Mouse (Mus musculus) heart, embryonic 14.5 days (tissue): ENCODE measurements around the gene Prr12. TPM values are rescaled to one million over a fixed set of nuclear protein-coding genes. Genes with fewer than 3 reads are reported as not detected.
"Not testable (repeated sequence)": the region's sequence is repeated elsewhere in the genome, so short reads cannot be mapped to it uniquely, and the experiment has no call there.

Source experiments
- ATAC-seq: fragments of 200-750 bp; cut with Nextera tagmentation; 2 replicates; pipeline ENCODE4 v1.8.0; 2017; ENCODE audit warnings: low read depth, moderate TSS enrichment; ENCODE audit not compliant: insufficient number of reproducible peaks, insufficient read depth, low FRiP score
- H3K27ac ChIP-seq, 2 experiments: fragments of 200-500 bp in 1 of 2; fragments of 300-500 bp in 1 of 2; sonication (generic) in 1 of 2; replicated peaks in 1 of 2; 2 replicates each; pipeline ENCODE4 v1.5.1; 2012 to 2014; ENCODE audit warnings: low read depth in 2 of 2, low read length in 2 of 2, control low read depth in 1 of 2, mild to moderate bottlenecking in 1 of 2, mixed read lengths in 1 of 2; ENCODE audit not compliant: control insufficient read depth in 1 of 2, insufficient read depth in 1 of 2
- H3K27me3 ChIP-seq: fragments of 300-500 bp; sonication (generic); 2 replicates; pipeline ENCODE4 v1.6.1; 2014; ENCODE audit warnings: mild to moderate bottlenecking, low read length, control low read depth; ENCODE audit not compliant: control insufficient read depth, insufficient read depth
- H3K36me3 ChIP-seq: fragments of 300-500 bp; sonication (generic); 2 replicates; pipeline ENCODE4 v1.6.1; 2014; ENCODE audit warnings: mild to moderate bottlenecking, control low read depth, low read length, mixed read lengths; ENCODE audit not compliant: control insufficient read depth, insufficient read depth
- H3K4me1 ChIP-seq, 2 experiments: fragments of 200-500 bp in 1 of 2; fragments of 300-500 bp in 1 of 2; sonication (generic) in 1 of 2; 2 replicates each; pipeline ENCODE4 v1.6.1; 2012 to 2014; ENCODE audit warnings: low read length in 2 of 2, control low read depth in 1 of 2, mixed read lengths in 1 of 2; ENCODE audit not compliant: control insufficient read depth in 2 of 2, insufficient read depth in 2 of 2
- H3K4me2 ChIP-seq: fragments of 300-500 bp; sonication (generic); 2 replicates; pipeline ENCODE4 v1.6.1; 2014; ENCODE audit warnings: mild to moderate bottlenecking, low read length
- H3K4me3 ChIP-seq, 2 experiments: fragments of 200-500 bp in 1 of 2; fragments of 300-500 bp in 1 of 2; sonication (generic) in 1 of 2; 2 replicates each; pipeline ENCODE4 v1.5.1; 2012 to 2014; ENCODE audit warnings: low read length in 2 of 2, mild to moderate bottlenecking in 2 of 2, control low read depth in 1 of 2, low read depth in 1 of 2, moderate library complexity in 1 of 2; ENCODE audit not compliant: control insufficient read depth in 1 of 2, insufficient read depth in 1 of 2
- H3K9ac ChIP-seq: fragments of 300-500 bp; sonication (generic); 2 replicates; pipeline ENCODE4 v1.6.1; 2014; ENCODE audit warnings: mild to moderate bottlenecking, low read length
- H3K9me3 ChIP-seq: fragments of 300-500 bp; sonication (generic); 2 replicates; pipeline ENCODE4 v1.6.1; 2016; ENCODE audit warnings: low read length, control low read depth; ENCODE audit not compliant: control insufficient read depth
- WGBS: fragments of 180-500 bp; shearing (Covaris S2); extraction: QIAGEN DNeasy Blood & Tissue Kit; methylation state at CpG from one replicate; pipeline ENCODE4 v1.1.7; 2014; 5-methylcytosine and 5-hydroxymethylcytosine counted together
- polyA plus RNA-seq: library from polyadenylated mRNA; unstranded; fragments of >200 nt; fragmentation: Nextera tagmentation; extraction: Ambion mirVana; gene quantifications from 2 replicates; pipeline ENCODE4 v1.2.1, GENCODE M21; 2014

Prr12 gene
- 6.7 and 8.7 TPM in 2 replicates for polyA plus RNA-seq

- peak within 1 kb of the TSS; percentile 97 for H3K4me2 ChIP-seq
- 0% methylated on average over 8 of the region's 18 CpGs for WGBS
- no peaks in the 10 kb centered on the region for H3K27me3 ChIP-seq
- peak within 1 kb of the TSS; percentile 92 for H3K9ac ChIP-seq
- ATAC-seq: no peak; the same call in 1 of the 2 replicates
- peak within 1 kb of the TSS; percentile 75 to 99 for H3K4me3 ChIP-seq
- peaks cover 7 to 14% of the 10 kb centered on the region in 2 experiments; a peak in 3 of 4 replicates for H3K4me1 ChIP-seq
- peaks cover 30% of the 10 kb centered on the region for H3K36me3 ChIP-seq
- H3K27ac ChIP-seq: peak within 1 kb of the TSS; percentile 97
- H3K9me3 ChIP-seq: no peaks in the 10 kb centered on the region
These were observed at the start of gene Prr12 for GRCm38 (mm10) chr7:45052862-45053116. Gene Prr12, minus strand, starts transcription at chr7:45052881.

GRCm38 (mm10) chr7:45102441-45102840 lies 49.8 kb upstream of the Prr12 start:
- Histone ChIP-seq H3K9ac (peak overlapping the region; percentile 72; the same call in 1 of the 2 replicates), H3K4me3 (no peak overlapping the region)

GRCm38 (mm10) chr7:45100046-45100445 lies 47.4 kb upstream of the Prr12 start:
- WGBS: 91% methylated on average over 6 of the region's 6 CpGs
- no peak for ATAC-seq

More at GRCm38 (mm10) chr7:45102441-45102840, 49.8 kb upstream of the Prr12 start:
- ATAC-seq: no peak
- H3K4me2 ChIP-seq: peak overlapping the region; percentile 61
- H3K27me3 ChIP-seq: no peaks in the 10 kb centered on the region
- peaks cover 8 to 12% of the 10 kb centered on the region in 2 experiments for H3K4me1 ChIP-seq
- no peaks in the 10 kb centered on the region for H3K9me3 ChIP-seq
- no peak overlapping the region for H3K27ac ChIP-seq
- H3K36me3 ChIP-seq: no peaks in the 10 kb centered on the region
- WGBS: 83% methylated on average over 11 of the region's 11 CpGs

GRCm38 (mm10) chr7:45098541-45099240 lies 46.0 kb upstream of the Prr12 start:
- no peak overlapping the region for H3K4me2 ChIP-seq
- no peak overlapping the region for H3K4me3 ChIP-seq
- H3K27me3 ChIP-seq: no peaks in the 10 kb centered on the region
- no peaks in the 10 kb centered on the region for H3K9me3 ChIP-seq
- no peaks in the 10 kb centered on the region for H3K36me3 ChIP-seq
- no peak overlapping the region for H3K27ac ChIP-seq
- WGBS: 86% methylated on average over 8 of the region's 8 CpGs
- H3K9ac ChIP-seq: no peak overlapping the region
- no peak for ATAC-seq
- peaks cover 1 to 5% of the 10 kb centered on the region in 2 experiments; a peak in 3 of 4 replicates for H3K4me1 ChIP-seq

More at GRCm38 (mm10) chr7:45100046-45100445, 47.4 kb upstream of the Prr12 start:
- H3K27ac ChIP-seq: no peak overlapping the region
- peaks cover 8 to 12% of the 10 kb centered on the region in 2 experiments for H3K4me1 ChIP-seq
- H3K27me3 ChIP-seq: no peaks in the 10 kb centered on the region
- H3K36me3 ChIP-seq: no peaks in the 10 kb centered on the region
- no peak overlapping the region for H3K4me2 ChIP-seq
- no peak overlapping the region for H3K4me3 ChIP-seq
- H3K9me3 ChIP-seq: no peaks in the 10 kb centered on the region
- no peak overlapping the region for H3K9ac ChIP-seq

GRCm38 (mm10) chr7:45097479-45097878 lies 44.8 kb upstream of the Prr12 start:
- Histone ChIP-seq H3K4me2 (no peak overlapping the region), H3K9me3 (no peaks in the 10 kb centered on the region), H3K4me1 (peaks cover 0 to 3% of the 10 kb centered on the region in 2 experiments; a peak in 1 of 4 replicates), H3K27me3 (no peaks in the 10 kb centered on the region), H3K9ac (no peak overlapping the region), H3K27ac (no peak overlapping the region), H3K36me3 (no peaks in the 10 kb centered on the region), H3K4me3 (no peak overlapping the region)
- no peak for ATAC-seq
- 49% methylated on average over 6 of the region's 6 CpGs for WGBS

GRCm38 (mm10) chr7:45095965-45096364 lies 43.3 kb upstream of the Prr12 start:
- not testable (repeated sequence) for H3K4me3 ChIP-seq, H3K9ac ChIP-seq, H3K9me3 ChIP-seq, H3K27ac ChIP-seq, H3K4me2 ChIP-seq, ATAC-seq, H3K27me3 ChIP-seq, H3K4me1 ChIP-seq, H3K36me3 ChIP-seq
- WGBS: 90% methylated on average over 14 of the region's 14 CpGs

DNA sequence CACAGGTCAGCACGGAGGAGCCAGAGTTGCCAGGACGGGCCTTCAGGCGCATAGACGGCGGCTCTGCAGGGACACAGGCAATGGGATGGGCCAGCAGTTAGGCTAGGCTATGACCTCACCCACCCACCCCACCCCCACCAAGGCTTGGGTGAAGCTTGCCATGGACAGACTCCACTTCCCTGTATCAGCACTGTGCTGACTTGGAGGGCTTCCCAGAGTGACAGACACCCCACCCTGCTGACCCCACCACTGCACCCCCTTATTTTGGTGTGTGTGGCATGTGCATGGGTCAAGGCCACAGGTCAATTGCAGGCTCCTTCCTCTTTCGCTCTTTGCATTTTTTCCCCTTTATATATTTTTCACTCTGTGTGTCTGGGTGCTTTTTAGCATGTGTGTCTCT lies 42.7 kb upstream of the Prr12 start:
- Histone ChIP-seq H3K27me3 (no peaks in the 10 kb centered on the region), H3K4me3 (no peak overlapping the region), H3K27ac (no peak overlapping the region), H3K9me3 (no peaks in the 10 kb centered on the region), H3K36me3 (no peaks in the 10 kb centered on the region), H3K9ac (no peak overlapping the region), H3K4me1 (peaks cover 7 to 12% of the 10 kb centered on the region in 2 experiments; a peak in 2 of 4 replicates), H3K4me2 (no peak overlapping the region)
- WGBS: 67% methylated on average over 6 of the region's 6 CpGs
- ATAC-seq: no peak

DNA sequence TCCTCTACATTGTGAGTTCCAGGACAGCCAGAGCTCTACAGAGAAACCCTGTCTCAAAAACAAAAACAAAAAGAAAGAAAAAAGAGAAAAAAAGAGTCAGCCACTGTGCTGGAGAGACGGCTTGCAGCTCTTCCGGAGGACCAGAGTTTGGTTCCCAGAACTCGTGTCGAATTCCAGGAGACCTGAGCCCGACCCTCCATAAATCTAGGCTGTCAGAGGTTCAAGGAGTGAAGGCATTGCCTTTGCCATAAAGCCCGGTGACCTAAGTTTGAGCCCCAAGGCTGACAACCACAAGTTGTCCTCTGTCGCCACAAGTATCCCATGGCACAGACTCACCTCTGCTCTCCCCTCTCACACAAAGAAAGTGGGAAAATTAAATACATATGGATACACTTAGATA lies 41.4 kb upstream of the Prr12 start:
- H3K4me2 ChIP-seq: no peak overlapping the region
- H3K36me3 ChIP-seq: no peaks in the 10 kb centered on the region
- H3K27me3 ChIP-seq: no peaks in the 10 kb centered on the region
- peaks cover 7 to 14% of the 10 kb centered on the region in 2 experiments; a peak in 2 of 4 replicates for H3K4me1 ChIP-seq
- H3K9ac ChIP-seq: no peak overlapping the region
- no peak overlapping the region for H3K4me3 ChIP-seq
- no peaks in the 10 kb centered on the region for H3K9me3 ChIP-seq
- WGBS: 58% methylated on average over 7 of the region's 7 CpGs
- H3K27ac ChIP-seq: no peak overlapping the region
- ATAC-seq: no peak
